32 mouse cellular contexts compared by ENCODE assay signal in the genomic region with DNA sequence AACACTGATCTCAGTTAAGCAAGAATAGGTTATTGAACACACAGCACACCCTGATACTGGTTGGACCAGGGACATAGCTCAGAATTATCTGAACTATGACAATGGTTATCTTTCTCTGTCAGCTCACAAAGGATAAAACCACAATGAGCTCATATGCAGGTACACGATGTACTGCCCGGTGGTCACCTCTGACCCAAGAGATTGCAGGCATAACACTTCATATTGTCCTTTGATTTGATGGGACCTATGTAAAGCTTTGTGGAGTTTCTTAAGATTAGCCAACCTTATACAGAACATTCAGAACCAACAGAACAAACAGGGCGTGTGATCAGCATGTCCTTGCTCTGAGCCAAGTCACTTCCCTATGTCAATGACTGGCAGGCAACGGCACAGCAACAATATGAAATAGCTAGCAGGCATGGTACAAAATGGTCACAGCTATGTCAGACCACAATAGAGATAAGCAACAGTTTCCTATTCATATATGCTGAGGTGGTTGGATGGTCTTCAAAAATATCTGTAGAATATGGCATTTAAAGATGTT. TPM values are rescaled to one million over a fixed set of nuclear protein-coding genes. Genes with fewer than 3 reads are reported as not detected.
DNase-seq lines count a peak whose midpoint lies in the region; ATAC-seq and TF ChIP-seq lines count a peak whose summit lies in the region.
"Had no signal": no experiment of that assay in that cellular context is flagged by ENCODE, and none has a peak within 500 bp of the region (broad histone marks: within the 10 kb centered on the region; RNA-seq: fewer than 3 reads in every experiment).

No protein-coding gene starts in this region.

- H3K27ac ChIP-seq in liver, postnatal 0 days (ENCODE audit: low read depth) = no peak overlapping the region
- H3K27ac ChIP-seq: heart, embryonic 15.5 days; hindbrain, embryonic 10.5 days; hindbrain, embryonic 13.5 days; intestine, embryonic 15.5 days had no signal

- peak; percentile 80 for TF ChIP-seq EP300 in liver, postnatal 0 days (IDR thresholded peaks at IDR 0.05; ENCODE audit: low read depth)

- no peaks in the 10 kb centered on the region for H3K27me3 ChIP-seq in liver, postnatal 0 days (ENCODE audit: insufficient read depth, low read length)
- H3K27me3 ChIP-seq: heart, embryonic 15.5 days; hindbrain, embryonic 13.5 days; intestine, embryonic 15.5 days had no signal

- no peak for TF ChIP-seq CTCF in liver, postnatal 0 days (IDR thresholded peaks at IDR 0.05; ENCODE audit: low read depth)

- H3K4me2 ChIP-seq in liver, postnatal 0 days (ENCODE audit: low read depth, low read length) = no peak overlapping the region
- H3K4me2 ChIP-seq: heart, embryonic 12.5 days; heart, embryonic 15.5 days; hindbrain, embryonic 13.5 days; intestine, embryonic 15.5 days had no signal

- no peak for ATAC-seq in liver, postnatal 0 days
- 0 out of 2 replicates have a peak, but pooled peaks have one; percentile 22 for ATAC-seq in common myeloid progenitor, adult 5-6 weeks (replicated peaks; ENCODE audit: low read depth, poor library complexity, severe bottlenecking)
- ATAC-seq in megakaryocyte progenitor cell, adult 5-6 weeks (replicated peaks; ENCODE audit: poor library complexity) = peak; percentile 52; the same call in 1 of the 2 replicates
- ATAC-seq: activated CD4-positive, CD25-positive, alpha-beta regulatory T cell, adult 4 months; CD4-positive, CD25-positive, alpha-beta regulatory T cell, adult 4 months; forebrain, embryonic 14.5 days; forebrain, postnatal 0 days; hindbrain, embryonic 16.5 days; intestine, embryonic 15.5 days had no signal

- no peaks in the 10 kb centered on the region for H3K36me3 ChIP-seq in liver, postnatal 0 days (replicated peaks; ENCODE audit: insufficient read depth, low read length)
- H3K36me3 ChIP-seq: heart, embryonic 12.5 days; heart, embryonic 15.5 days; hindbrain, embryonic 10.5 days; hindbrain, embryonic 13.5 days; intestine, embryonic 15.5 days had no signal

- no peak for DNase-seq in liver, postnatal 0 days
- DNase-seq in liver (no peak), 416B (ENCODE audit: low read depth) (peak; percentile 15)
- no peak for DNase-seq in thymus, adult 18-20 months
- no peak for DNase-seq in embryo, embryonic 10.5 days (ENCODE audit: low spot score)
- DNase-seq: adrenal gland, postnatal 10 days; adrenal gland, postnatal 36 days; cerebellum, adult 18-20 months; cerebellum, adult 9-10 months; cerebellum, postnatal 14 days; embryo, embryonic 11 days; forebrain, postnatal 0 days; gastrocnemius, postnatal 25 days; heart, postnatal 10 days; heart, postnatal 36 days had no signal

- 46% methylated on average over 4 of the region's 4 CpGs for WGBS in liver, postnatal 0 days (ENCODE audit: insufficient replicate concordance)

- no peak overlapping the region for H3K4me3 ChIP-seq in liver, postnatal 0 days (ENCODE audit: low read depth, low read length)
- H3K4me3 ChIP-seq: heart, embryonic 12.5 days; heart, embryonic 15.5 days; hindbrain, embryonic 10.5 days; hindbrain, embryonic 13.5 days; intestine, embryonic 15.5 days had no signal

- no peaks in the 10 kb centered on the region for H3K9me3 ChIP-seq in liver, postnatal 0 days (ENCODE audit: low read length)
- H3K9me3 ChIP-seq: heart, embryonic 12.5 days; heart, embryonic 15.5 days; hindbrain, embryonic 10.5 days; hindbrain, embryonic 13.5 days; intestine, embryonic 15.5 days had no signal

- H3K4me1 ChIP-seq in liver, postnatal 0 days (ENCODE audit: insufficient read depth) = no peaks in the 10 kb centered on the region
- H3K4me1 ChIP-seq: heart, embryonic 12.5 days; heart, embryonic 15.5 days; hindbrain, embryonic 10.5 days; hindbrain, embryonic 13.5 days; intestine, embryonic 15.5 days had no signal

- H3K9ac ChIP-seq in liver, postnatal 0 days (replicated peaks) = no peak overlapping the region
- H3K9ac ChIP-seq: forebrain, postnatal 0 days; heart, embryonic 12.5 days; heart, embryonic 15.5 days; hindbrain, embryonic 13.5 days; intestine, embryonic 15.5 days had no signal

RNA-seq across cellular contexts. Expression of gene Scd3, which starts 28.6 kb away (rescaled TPM):
- polyA plus RNA-seq in liver, postnatal 0 days (2015; fragmentation: Nextera tagmentation; extraction: Ambion mirVana) = not detected in 2 replicates
- total RNA-seq in common myeloid progenitor, adult 5-6 weeks (2017) = not detected in 2 replicates
- total RNA-seq in megakaryocyte progenitor cell, adult 5-6 weeks (2015) = not detected in 2 replicates
- not detected in 2 replicates for total RNA-seq in megakaryocyte progenitor cell, adult 5-6 weeks (2017)
- total RNA-seq: gastrocnemius, adult 8-10 months; gastrocnemius, postnatal 25 days; granulocyte monocyte progenitor cell, adult 5-6 weeks; heart, postnatal 36 days had no signal
- polyA plus RNA-seq: activated CD4-positive, CD25-positive, alpha-beta regulatory T cell, adult 4 months; CD4-positive, CD25-positive, alpha-beta regulatory T cell, adult 4 months; heart, embryonic 12.5 days had no signal

RNA-seq across cellular contexts. Expression of gene Pkd2l1, which starts 39.4 kb away (rescaled TPM):
- not detected in 2 replicates for polyA plus RNA-seq in liver, postnatal 0 days (2015; fragmentation: Nextera tagmentation; extraction: Ambion mirVana)
- total RNA-seq in common myeloid progenitor, adult 5-6 weeks (2017) = not detected in 2 replicates
- total RNA-seq in megakaryocyte progenitor cell, adult 5-6 weeks (2015) = not detected in 2 replicates
- total RNA-seq in megakaryocyte progenitor cell, adult 5-6 weeks (2017) = not detected in 2 replicates
- total RNA-seq: adrenal gland, adult 18-20 months; adrenal gland, postnatal 10 days; adrenal gland, postnatal 36 days; gastrocnemius, adult 8-10 months; gastrocnemius, postnatal 25 days; granulocyte monocyte progenitor cell, adult 5-6 weeks; heart, adult 8-10 months; heart, postnatal 10 days; heart, postnatal 36 days had no signal
- polyA plus RNA-seq: C2C12; CD4-positive, CD25-positive, alpha-beta regulatory T cell, adult 4 months; embryonic facial prominence, embryonic 11.5 days; heart, embryonic 12.5 days; heart, embryonic 15.5 days; intestine, embryonic 15.5 days had no signal
